Mouse (Mus musculus): ENCODE results near the gene Rap2c. TPM values are rescaled to one million over a fixed set of nuclear protein-coding genes. Genes with fewer than 3 reads are reported as not detected.

Rap2c gene
- 71.3 TPM for polyA plus RNA-seq (2014; fragmentation: Illumina TruSeq; extraction: RNeasy Lipid Tissue Mini Kit (QIAGEN cat#74804); ENCODE audit: low read depth, low replicate concordance)

GRCm38 (mm10) chrX:51017851-51018785 is at the start of gene Rap2c:
Gene Rap2c (minus strand): TSS chrX:51018018.

Other genes starting within 250 kb of the Rap2c start
- 1.2 TPM for gene Stk26, start 177.0 kb downstream of the Rap2c start, polyA plus RNA-seq (2014; fragmentation: Illumina TruSeq; extraction: RNeasy Lipid Tissue Mini Kit (QIAGEN cat#74804); ENCODE audit: low read depth, low replicate concordance)
- not detected for gene Frmd7, start 75.3 kb downstream of the Rap2c start, polyA plus RNA-seq (2014; fragmentation: Illumina TruSeq; extraction: RNeasy Lipid Tissue Mini Kit (QIAGEN cat#74804); ENCODE audit: low read depth, low replicate concordance)
- 0.37 TPM for gene Mbnl3, start 188.5 kb upstream of the Rap2c start, polyA plus RNA-seq (2014; fragmentation: Illumina TruSeq; extraction: RNeasy Lipid Tissue Mini Kit (QIAGEN cat#74804); ENCODE audit: low read depth, low replicate concordance)

Data from liver, adult 10 weeks (tissue).